Mouse (Mus musculus): ENCODE data around the gene Arl5a.

DNA sequence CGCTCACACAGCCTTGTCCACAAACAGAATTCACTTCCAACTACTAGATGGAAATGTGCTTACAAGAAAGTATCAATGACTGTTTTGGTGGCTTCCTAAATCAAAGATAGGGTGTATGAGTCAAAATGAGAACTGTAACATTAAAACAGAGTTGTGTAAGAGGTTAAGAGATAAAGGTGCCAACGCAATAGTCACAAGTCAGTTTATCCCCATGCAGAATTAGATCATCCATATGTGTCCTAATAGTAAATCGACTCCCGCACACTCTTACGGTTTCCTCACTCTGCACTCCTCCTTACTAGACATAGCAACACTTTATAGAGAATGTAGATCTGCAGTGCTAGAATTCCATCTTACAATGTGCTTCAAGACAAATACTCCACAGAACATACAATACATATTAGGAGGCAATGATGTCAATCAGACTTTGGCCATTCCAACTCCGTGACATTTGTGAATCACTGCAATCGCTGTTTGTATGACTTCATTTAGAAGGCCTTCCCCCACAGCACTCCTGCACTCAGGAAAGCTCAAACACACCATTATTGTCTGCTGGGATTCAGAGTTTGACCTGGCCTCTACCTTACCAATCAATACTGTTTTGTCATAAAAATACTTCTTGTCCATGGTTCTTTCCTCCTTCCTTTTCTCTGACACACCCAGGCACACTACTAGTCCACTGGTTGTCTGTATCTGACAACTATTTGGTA is 4.5 kb downstream of the Arl5a start:
- TF ChIP-seq CTCF (IDR thresholded peaks at IDR 0.05; ENCODE audit: extremely low read depth, insufficient read depth, insufficient read length, insufficient replicate concordance) (no peak), POLR2A (IDR thresholded peaks at IDR 0.05; ENCODE audit: low read depth, low read length) (no peak)

Measured in spleen, adult 2 months (tissue).